Mouse (Mus musculus) left cerebral cortex, adult 11 months (tissue): ENCODE results near the gene Sfxn4.

ENCODE experiments used
- DNase-seq: peaks from one replicate; pipeline ENCODE4 v3.0.0; 2022; ENCODE audit warnings: low spot score

Sfxn4 gene

GRCm38 (mm10) chr19:60837747-60838146, 23.5 kb downstream of the Sfxn4 start:
- DNase-seq = peak; percentile 18

- DNase-seq = no peak
Observed at GRCm38 (mm10) chr19:60818677-60819076, 42.6 kb downstream of the Sfxn4 start.

- no peak for DNase-seq
Observed at GRCm38 (mm10) chr19:60813133-60813532, 48.1 kb downstream of the Sfxn4 start.

- DNase-seq = no peak
Observed at GRCm38 (mm10) chr19:60812036-60812389, 49.3 kb downstream of the Sfxn4 start.

- peak; percentile 81 for DNase-seq
Observed at GRCm38 (mm10) chr19:60811098-60812035, 49.9 kb downstream of the Sfxn4 start, which contains the start of gene Fam45a. Gene Fam45a (plus strand): TSS chr19:60811585.

GRCm38 (mm10) chr19:60809927-60810326, 51.4 kb downstream of the Sfxn4 start:
- no peak for DNase-seq

GRCm38 (mm10) chr19:60804903-60805302, 56.4 kb downstream of the Sfxn4 start:
- no peak for DNase-seq

GRCm38 (mm10) chr19:60799867-60800569, 61.3 kb downstream of the Sfxn4 start:
- DNase-seq = no peak

- no peak for DNase-seq
Observed at GRCm38 (mm10) chr19:60797415-60797814, 63.9 kb downstream of the Sfxn4 start.

- DNase-seq = no peak
Observed at GRCm38 (mm10) chr19:60795244-60795643, 66.0 kb downstream of the Sfxn4 start.

- DNase-seq = no peak
Observed at GRCm38 (mm10) chr19:60793170-60793707, 68.0 kb downstream of the Sfxn4 start.

- DNase-seq = no peak
Observed at GRCm38 (mm10) chr19:60791164-60791563, 70.1 kb downstream of the Sfxn4 start.

GRCm38 (mm10) chr19:60790551-60791161, 70.6 kb downstream of the Sfxn4 start, which contains the start of gene Eif3a:
Gene Eif3a (minus strand): TSS chr19:60790658.
- peak; percentile 90 for DNase-seq

GRCm38 (mm10) chr19:60789919-60790506, 71.3 kb downstream of the Sfxn4 start:
- DNase-seq = peak; percentile 25

GRCm38 (mm10) chr19:60789452-60789851, 71.8 kb downstream of the Sfxn4 start:
- DNase-seq = no peak

- no peak for DNase-seq
Observed at GRCm38 (mm10) chr19:60788214-60788960, 72.9 kb downstream of the Sfxn4 start.

GRCm38 (mm10) chr19:60787465-60788150, 73.7 kb downstream of the Sfxn4 start:
- no peak for DNase-seq
